Mouse (Mus musculus): ENCODE data around the gene Tbc1d4.

DNA sequence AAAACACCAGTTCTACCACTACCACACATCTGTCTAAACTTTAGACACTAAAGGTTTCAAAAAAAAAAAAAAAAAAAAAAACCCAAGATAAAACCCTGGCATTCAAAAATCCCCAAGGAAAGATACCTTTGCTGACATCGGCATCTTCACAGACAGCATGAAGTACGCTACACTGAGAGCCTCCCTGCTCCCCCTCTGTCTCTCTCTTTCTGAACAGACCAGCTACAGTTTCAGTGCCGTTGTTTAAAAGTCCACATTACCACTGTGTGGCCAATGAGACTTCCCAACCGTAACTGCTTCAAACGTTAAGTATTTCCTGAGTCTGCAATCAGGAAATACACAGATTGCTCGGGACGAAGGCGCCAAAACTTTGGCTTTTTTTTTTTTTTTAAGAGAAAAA lies 97.6 kb downstream of the Tbc1d4 start:
- TF ChIP-seq POLR2A (IDR thresholded peaks at IDR 0.05; ENCODE audit: insufficient read depth, low read length) (no peak), EP300 (IDR thresholded peaks at IDR 0.05; ENCODE audit: insufficient read depth, low read depth, low read length) (no peak), CTCF (IDR thresholded peaks at IDR 0.05; ENCODE audit: low read depth, low read length) (no peak)

Data from ES-Bruce4 (cell line).